Mouse (Mus musculus) myocyte (in vitro differentiated cells): ENCODE results near the gene Myrf. TPM values are rescaled to one million over a fixed set of nuclear protein-coding genes. Genes with fewer than 3 reads are reported as not detected.

Source experiments
- H3K27me3 ChIP-seq: one replicate; pipeline ENCODE4 v1.6.1; 2011; ENCODE audit not compliant: control insufficient read depth, insufficient read depth, insufficient read length
- H3K36me3 ChIP-seq: one replicate; pipeline ENCODE4 v1.6.1; 2011; ENCODE audit not compliant: control insufficient read depth, insufficient read depth
- H3K4me2 ChIP-seq: one replicate; pipeline ENCODE4 v1.6.1; 2011; ENCODE audit warnings: low read depth, control low read depth
- H3K4me3 ChIP-seq: one replicate; pipeline ENCODE4 v1.5.1; 2011; ENCODE audit warnings: mild to moderate bottlenecking, control low read depth, moderate library complexity
- H3K79me2 ChIP-seq: one replicate; pipeline ENCODE4 v1.6.1; 2011; ENCODE audit not compliant: control insufficient read depth, insufficient read depth
- H3ac ChIP-seq: one replicate; pipeline ENCODE4 v1.6.1; 2011; ENCODE audit not compliant: control insufficient read depth, insufficient read length
- CEBPB ChIP-seq: IDR thresholded peaks from 2 replicates; pipeline ENCODE4 v1.6.1; 2011; ENCODE audit warnings: mild to moderate bottlenecking, moderate library complexity; ENCODE audit not compliant: poor library complexity, insufficient read depth, severe bottlenecking
- E2F4 ChIP-seq: IDR thresholded peaks from one replicate; pipeline ENCODE4 v1.6.1; 2011; ENCODE audit warnings: mild to moderate bottlenecking, control low read depth, moderate library complexity; ENCODE audit not compliant: insufficient read depth
- MAX ChIP-seq: IDR thresholded peaks from one replicate; pipeline ENCODE4 v1.6.1; 2011; ENCODE audit warnings: low read depth, mild to moderate bottlenecking, control low read depth
- MYOD1 ChIP-seq, 3 experiments: IDR thresholded peaks; one replicate each; pipeline ENCODE4 v1.6.1; 2011; ENCODE audit warnings: control low read depth in 2 of 3, low read depth in 2 of 3, mild to moderate bottlenecking in 2 of 3, moderate library complexity in 1 of 3; ENCODE audit not compliant: insufficient read length in 2 of 3, control insufficient read depth in 1 of 3
- MYOG ChIP-seq, 3 experiments: IDR thresholded peaks; one replicate each; pipeline ENCODE4 v1.6.1; 2011; ENCODE audit warnings: control low read depth in 2 of 3, low read depth in 2 of 3, mild to moderate bottlenecking in 2 of 3; ENCODE audit not compliant: insufficient read length in 2 of 3, control insufficient read depth in 1 of 3, insufficient read depth in 1 of 3
- POLR2A ChIP-seq: IDR thresholded peaks from one replicate; pipeline ENCODE4 v1.6.1; 2011; ENCODE audit warnings: low read depth, mild to moderate bottlenecking, control low read depth, moderate library complexity; ENCODE audit not compliant: insufficient read length
- POLR2AphosphoS2 ChIP-seq: IDR thresholded peaks from one replicate; pipeline ENCODE4 v1.6.1; 2011; ENCODE audit warnings: low read depth, control low read depth; ENCODE audit not compliant: insufficient read length
- REST ChIP-seq: IDR thresholded peaks from one replicate; pipeline ENCODE4 v1.6.1; 2011; ENCODE audit warnings: mild to moderate bottlenecking, control low read depth, moderate library complexity; ENCODE audit not compliant: insufficient read depth, insufficient read length
- SRF ChIP-seq: IDR thresholded peaks from one replicate; pipeline ENCODE4 v1.6.1; 2011; ENCODE audit warnings: low read depth; ENCODE audit not compliant: control insufficient read depth, insufficient read length
- TCF12 ChIP-seq: IDR thresholded peaks from one replicate; pipeline ENCODE4 v1.6.1; 2011; ENCODE audit warnings: mild to moderate bottlenecking, control low read depth; ENCODE audit not compliant: poor library complexity, insufficient read depth, severe bottlenecking
- TCF3 ChIP-seq: IDR thresholded peaks from one replicate; pipeline ENCODE4 v1.6.1; 2011; ENCODE audit warnings: low read depth, control low read depth; ENCODE audit not compliant: insufficient read length
- USF1 ChIP-seq: IDR thresholded peaks from one replicate; pipeline ENCODE4 v1.6.1; 2011; ENCODE audit warnings: low read depth, mild to moderate bottlenecking, control low read depth, moderate library complexity
- polyA plus RNA-seq: library from polyadenylated mRNA; unstranded; fragments of >200 nt; fragmentation: generic; extraction: Trizol; gene quantifications from one replicate; pipeline ENCODE4 v1.2.1, GENCODE M21; 2012; ENCODE audit warnings: missing spikeins

Gene Myrf
- polyA plus RNA-seq, 1 experiment: 1.5 TPM

GRCm38 (mm10) chr19:10185876-10186275 lies 54.7 kb downstream of the Myrf start:
- Histone ChIP-seq H3K4me2 (no peak overlapping the region), H3K79me2 (peaks cover 43% of the 10 kb centered on the region), H3ac (no peak overlapping the region), H3K4me3 (no peak overlapping the region), H3K27me3 (no peaks in the 10 kb centered on the region), H3K36me3 (peaks cover 52% of the 10 kb centered on the region)
- TF ChIP-seq CEBPB (no peak), MYOD1 (IDR thresholded peaks at IDR 0.05; ENCODE audit: control insufficient read depth in 1 of 3, insufficient read length in 2 of 3, low read depth in 2 of 3) (no peak), MYOG (IDR thresholded peaks at IDR 0.05; ENCODE audit: control insufficient read depth in 1 of 3, insufficient read depth in 1 of 3, insufficient read length in 2 of 3, low read depth in 2 of 3) (no peak), USF1 (no peak), E2F4 (no peak)

DNA sequence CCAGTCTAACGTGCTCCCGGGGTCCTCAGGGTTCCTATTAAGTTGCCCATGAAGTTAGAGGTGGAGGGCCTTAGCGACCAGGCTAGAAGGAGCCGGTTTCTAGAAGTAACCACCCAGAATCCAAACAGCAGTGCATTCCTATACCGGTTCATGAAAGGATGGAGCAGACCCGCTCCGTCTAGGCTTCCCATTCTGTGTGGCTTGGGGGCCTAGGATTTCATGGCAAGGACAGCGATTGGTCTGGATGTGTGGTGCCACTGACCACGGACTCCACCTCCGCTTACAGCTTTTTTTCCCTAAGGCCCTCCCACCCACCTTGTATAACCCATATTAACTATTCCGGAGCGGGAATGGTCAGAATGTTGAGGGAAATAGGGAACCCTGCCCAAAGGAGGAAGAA lies 56.5 kb downstream of the Myrf start:
- H3K79me2 ChIP-seq: peaks cover 43% of the 10 kb centered on the region
- no peak for TF ChIP-seq CEBPB
- peak; percentile 80 for TF ChIP-seq POLR2AphosphoS2
- TF ChIP-seq POLR2A: peak; percentile 53
- peak overlapping the region; percentile 41 for H3ac ChIP-seq
- H3K27me3 ChIP-seq: no peaks in the 10 kb centered on the region
- H3K4me3 ChIP-seq: peak overlapping the region; percentile 83
- peak overlapping the region; percentile 77 for H3K4me2 ChIP-seq
- H3K36me3 ChIP-seq: peaks cover 43% of the 10 kb centered on the region

DNA sequence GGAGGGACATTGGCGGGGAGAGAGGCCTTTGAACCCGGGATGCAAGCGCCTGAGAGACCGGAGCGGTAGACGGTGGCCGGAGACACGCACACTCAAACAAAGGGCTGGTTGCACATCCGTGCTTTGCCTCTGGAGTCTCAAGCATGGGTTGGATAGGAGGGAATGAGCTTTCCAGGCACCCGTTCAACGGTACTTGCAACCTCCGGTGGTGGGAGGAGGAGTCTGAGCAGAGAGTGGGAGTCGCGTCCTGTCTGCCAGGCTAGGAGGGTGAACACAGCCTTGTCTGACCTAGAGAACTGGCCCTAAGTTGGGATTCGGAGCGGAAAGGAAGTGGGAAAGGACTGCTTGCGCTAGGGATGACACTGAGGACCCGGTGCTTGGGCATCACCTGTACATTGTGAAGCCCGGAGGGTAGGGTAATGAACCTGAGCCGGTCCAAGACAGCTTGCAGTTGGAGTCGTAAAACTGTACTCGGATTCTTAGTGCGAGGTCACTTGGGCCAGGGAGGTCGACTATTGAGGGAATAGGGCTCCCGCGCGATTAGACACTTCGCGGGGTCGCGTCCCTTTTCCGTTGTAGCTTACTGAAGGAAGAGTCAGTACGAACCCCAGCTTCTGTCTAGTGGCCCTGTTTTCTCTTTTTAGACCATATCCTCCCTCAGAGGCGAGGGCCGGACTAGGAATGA lies 57.1 kb downstream of the Myrf start:
- Histone ChIP-seq H3ac (peak overlapping the region; percentile 41), H3K4me3 (peak overlapping the region; percentile 83), H3K27me3 (no peaks in the 10 kb centered on the region), H3K4me2 (peak overlapping the region; percentile 77), H3K79me2 (peaks cover 42% of the 10 kb centered on the region), H3K36me3 (peaks cover 37% of the 10 kb centered on the region)
- no peak for TF ChIP-seq USF1
- peak; percentile 42 for TF ChIP-seq POLR2A

DNA sequence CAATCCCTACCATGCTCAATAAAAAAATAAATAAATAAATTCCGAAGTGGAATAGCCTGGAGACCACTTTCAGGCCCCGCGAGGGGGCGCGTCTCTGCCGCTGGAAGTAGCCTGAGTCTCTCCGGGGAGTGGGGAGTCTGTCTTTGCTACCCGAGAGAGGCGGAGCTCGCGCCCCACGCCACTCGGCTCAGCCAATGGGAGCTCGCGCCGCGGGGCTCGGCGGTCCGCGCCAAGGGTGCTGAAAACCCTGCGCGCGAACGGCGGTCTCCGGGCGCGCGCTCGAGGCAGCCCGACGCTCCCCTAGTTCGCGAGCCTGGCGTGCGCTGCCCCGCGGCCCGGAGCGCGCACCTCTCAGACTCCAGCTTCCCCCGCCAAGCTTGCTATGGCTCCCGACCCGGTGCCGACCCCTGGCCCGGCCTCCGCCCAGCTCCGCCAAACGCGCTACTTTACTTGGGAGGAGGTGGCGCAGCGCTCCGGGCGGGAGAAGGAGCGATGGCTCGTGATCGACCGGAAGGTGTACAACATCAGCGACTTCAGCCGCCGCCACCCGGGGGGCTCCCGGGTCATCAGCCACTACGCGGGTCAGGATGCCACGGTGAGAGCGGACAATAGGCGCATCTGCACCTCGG lies 57.8 kb downstream of the Myrf start, which contains the start of gene Fads1:
TSS of gene Fads1 (plus strand) at position 219 of the 629 bp plus-strand sequence.
- H3K36me3 ChIP-seq: peaks cover 33% of the 10 kb centered on the region
- H3K4me2 ChIP-seq: peak within 1 kb of the TSS; percentile 77
- peak; percentile 74 for TF ChIP-seq E2F4
- no peak for TF ChIP-seq SRF
- TF ChIP-seq TCF3: no peak
- TF ChIP-seq REST: peak; percentile 32
- no peak for TF ChIP-seq TCF12
- peak; percentile 77 for TF ChIP-seq POLR2AphosphoS2
- no peak for TF ChIP-seq USF1
- no peak for TF ChIP-seq MAX
- peak in 1 of 3 experiments; percentile 8 for TF ChIP-seq MYOG (IDR thresholded peaks at IDR 0.05; ENCODE audit: control insufficient read depth in 1 of 3, insufficient read depth in 1 of 3, insufficient read length in 2 of 3, low read depth in 2 of 3)
- TF ChIP-seq POLR2A: peak; percentile 69
- TF ChIP-seq MYOD1 (IDR thresholded peaks at IDR 0.05; ENCODE audit: control insufficient read depth in 1 of 3, insufficient read length in 2 of 3, low read depth in 2 of 3): no peak
- H3ac ChIP-seq: peak within 1 kb of the TSS; percentile 41
- H3K4me3 ChIP-seq: peak within 1 kb of the TSS; percentile 83
- peaks cover 37% of the 10 kb centered on the region for H3K79me2 ChIP-seq
- H3K27me3 ChIP-seq: no peaks in the 10 kb centered on the region

DNA sequence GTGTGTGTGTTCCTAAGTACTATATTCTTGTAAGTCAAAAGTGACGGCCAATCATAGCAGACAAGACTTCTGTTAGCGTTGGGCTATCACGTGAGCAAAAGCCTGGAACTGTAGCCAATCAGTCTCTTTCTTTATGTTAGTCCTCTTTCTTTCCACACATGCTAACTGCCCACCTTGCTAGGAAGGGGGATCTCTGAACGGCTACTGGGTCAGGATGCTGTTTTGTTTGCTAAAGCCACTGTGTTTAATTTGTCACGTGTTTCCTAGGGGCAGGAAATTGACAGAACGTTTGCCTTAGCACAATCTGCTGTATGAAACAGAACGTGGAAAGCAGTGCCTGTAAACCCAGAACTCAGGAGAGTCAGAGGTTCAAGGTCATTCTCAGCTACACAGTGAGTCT lies 58.4 kb downstream of the Myrf start:
- peak overlapping the region; percentile 41 for H3ac ChIP-seq
- peak overlapping the region; percentile 83 for H3K4me3 ChIP-seq
- H3K79me2 ChIP-seq: peaks cover 37% of the 10 kb centered on the region
- H3K4me2 ChIP-seq: peak overlapping the region; percentile 69
- peaks cover 27% of the 10 kb centered on the region for H3K36me3 ChIP-seq
- no peaks in the 10 kb centered on the region for H3K27me3 ChIP-seq
- no peak for TF ChIP-seq REST
- TF ChIP-seq MYOG (IDR thresholded peaks at IDR 0.05; ENCODE audit: control insufficient read depth in 1 of 3, insufficient read depth in 1 of 3, insufficient read length in 2 of 3, low read depth in 2 of 3): no peak
- peak; percentile 57 for TF ChIP-seq USF1
- TF ChIP-seq CEBPB: no peak
- TF ChIP-seq MYOD1 (IDR thresholded peaks at IDR 0.05; ENCODE audit: control insufficient read depth in 1 of 3, insufficient read length in 2 of 3, low read depth in 2 of 3): no peak
- TF ChIP-seq MAX: no peak
